Mouse (Mus musculus) frontal cortex, postnatal 14 days (tissue): ENCODE measurements at regions not wholly inside any gene's neighbourhood (a gene's known extent, or its start where the extent isn't known, plus 50 kb on each side); places are given as distances from the start of the nearest gene placed in this dataset.
A peak's percentile ranks its signal among the peaks of the same experiment; 100 is the strongest.

Experiments used
- DNase-seq, 2 experiments: peaks; one replicate each; pipeline ENCODE4 v3.0.0; 2022; ENCODE audit warnings: low spot score in 2 of 2

DNA sequence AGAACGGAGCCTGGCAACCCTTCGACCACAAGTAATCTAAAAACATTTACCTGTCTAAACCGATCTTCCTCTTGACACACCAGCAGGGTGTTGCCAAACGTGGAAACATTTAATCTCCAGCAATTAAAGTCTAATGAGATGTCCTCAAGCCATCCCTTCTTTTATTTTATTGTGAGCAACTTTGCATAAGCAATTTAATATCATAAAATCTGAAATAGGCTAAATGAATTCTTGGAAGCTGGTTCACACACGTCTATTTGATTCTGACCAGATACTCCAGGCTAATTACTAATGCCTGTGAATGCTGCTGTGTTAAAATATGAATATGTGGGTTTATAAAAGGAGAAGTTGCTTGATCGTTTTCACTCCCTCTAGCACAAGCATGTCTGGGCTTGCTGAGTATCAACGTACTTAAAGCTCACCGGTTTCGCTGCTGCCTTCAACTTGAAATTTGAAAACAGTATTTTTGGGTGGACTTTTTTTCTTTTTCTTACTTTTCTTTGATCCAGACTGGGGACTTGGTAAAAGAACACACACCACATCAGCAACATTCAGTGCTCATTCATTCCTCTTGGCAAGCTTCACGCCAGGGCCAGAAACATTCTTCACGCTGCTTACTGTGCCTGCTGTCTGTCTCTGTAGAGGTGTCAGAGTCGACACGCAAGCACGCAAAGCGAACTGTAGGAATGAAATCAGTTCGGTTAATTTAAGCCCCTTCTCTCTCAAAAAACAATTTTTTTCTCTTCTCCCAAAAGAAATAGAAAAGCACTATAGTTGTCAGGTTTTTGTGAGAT, 194.4 kb downstream of the Npr3 start:
- peak in 1 of 2 experiments; percentile 6 for DNase-seq

DNA sequence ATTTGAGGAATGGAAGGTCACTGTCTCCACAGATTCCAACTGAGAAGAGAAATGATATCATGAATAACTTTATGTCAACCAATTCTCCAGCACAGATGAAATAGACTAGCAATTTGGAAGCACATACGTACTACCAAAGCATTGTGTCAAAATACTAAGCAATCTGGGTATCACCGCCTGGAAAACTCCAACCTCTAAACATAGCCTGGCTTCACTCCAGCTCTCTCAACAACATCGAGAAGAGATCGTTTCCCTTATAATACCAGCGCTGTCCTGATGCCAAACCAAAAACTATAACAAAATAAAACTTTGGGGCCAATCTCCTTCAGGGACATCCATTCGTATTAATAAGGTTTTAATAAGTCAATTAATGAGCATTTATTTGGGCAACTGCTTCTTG, 205.8 kb downstream of the Npr3 start:
- DNase-seq: no peak

DNA sequence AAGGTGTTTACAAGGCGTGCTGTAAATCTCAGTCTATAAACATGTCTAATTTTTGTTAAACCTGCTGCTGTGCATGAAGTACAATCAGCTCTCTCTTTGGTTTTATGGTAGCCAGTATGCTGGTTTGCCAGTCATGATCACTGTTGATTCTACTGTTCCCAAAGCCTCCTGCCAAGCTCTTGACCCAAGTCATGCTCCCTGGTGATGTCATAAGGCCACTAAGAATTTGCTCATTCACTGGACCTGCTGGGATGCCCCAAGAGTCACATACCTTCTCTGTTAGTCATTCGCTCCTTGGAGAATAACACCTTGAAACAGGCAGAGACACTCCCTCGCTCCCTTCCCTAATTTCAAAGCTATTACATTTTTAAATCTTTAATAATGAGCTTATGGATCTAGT, 207.2 kb downstream of the Npr3 start:
- no peak for DNase-seq

DNA sequence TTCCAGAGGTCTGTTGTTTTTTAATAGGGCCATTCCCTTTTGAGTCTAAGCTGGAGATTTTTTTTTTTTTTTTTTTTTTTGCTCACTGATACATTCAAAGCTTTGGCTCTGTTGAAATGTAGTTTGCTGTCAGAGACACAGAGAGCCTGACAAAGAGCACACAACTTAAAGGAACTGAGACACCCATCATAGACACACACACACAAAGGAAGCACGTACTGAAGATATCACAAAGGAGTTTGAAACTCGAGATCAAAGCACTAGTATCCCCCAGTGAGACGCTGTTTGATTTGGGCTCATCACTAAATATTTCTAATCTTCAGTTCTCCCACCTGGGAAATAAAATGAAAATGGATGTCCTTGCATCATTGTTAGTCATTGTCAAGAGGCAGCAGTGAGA, 210.0 kb downstream of the Npr3 start:
- DNase-seq: no peak

DNA sequence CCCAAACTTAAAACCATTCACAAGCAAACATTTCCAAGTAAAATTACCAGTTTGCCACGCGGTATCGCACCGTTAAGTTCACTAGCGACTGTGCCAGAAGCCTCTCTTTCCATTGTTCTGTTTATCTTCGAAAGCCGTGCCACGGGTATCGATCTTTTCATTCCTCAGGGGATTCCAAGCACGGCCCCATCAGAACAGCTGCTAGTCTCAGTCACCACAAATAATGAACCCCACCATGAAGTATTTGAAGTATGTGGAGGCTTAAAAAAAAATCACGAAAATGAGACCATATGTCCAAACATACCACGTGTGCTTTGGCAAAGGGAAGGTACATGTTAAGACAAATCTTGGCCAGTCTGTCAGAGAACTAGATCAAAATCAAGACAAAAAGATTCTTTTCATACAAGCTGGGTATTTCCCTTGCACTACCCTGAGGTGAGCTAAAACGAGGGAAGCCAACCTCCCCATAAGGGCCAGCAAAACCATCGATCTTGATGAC, 213.3 kb downstream of the Npr3 start:
- DNase-seq: no peak

DNA sequence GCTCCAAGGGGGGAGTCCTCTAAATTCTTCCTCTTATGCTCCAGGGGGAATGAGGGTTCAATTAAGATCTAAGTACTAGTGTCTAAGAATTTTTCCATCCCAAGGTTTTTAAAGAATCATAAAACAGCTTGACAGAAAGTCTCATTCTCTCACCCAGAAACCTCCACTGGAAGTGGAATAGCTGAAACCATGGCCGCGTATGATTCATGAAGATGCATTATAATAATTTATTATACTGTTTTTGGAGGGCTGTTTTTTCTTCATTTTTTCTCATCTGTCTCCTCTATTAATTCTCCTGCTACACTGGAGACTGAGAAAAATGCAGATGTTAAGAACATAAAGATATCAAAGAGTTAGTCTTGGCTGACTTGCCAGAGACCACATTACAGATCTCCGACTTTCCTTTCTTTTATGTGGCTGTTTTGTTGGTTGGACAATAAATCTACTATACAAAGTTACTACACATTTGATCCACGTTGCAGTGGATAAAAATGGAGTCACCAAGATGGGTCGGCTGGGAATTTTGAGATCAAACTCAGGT, 242.2 kb downstream of the Npr3 start:
- no peak for DNase-seq

DNA sequence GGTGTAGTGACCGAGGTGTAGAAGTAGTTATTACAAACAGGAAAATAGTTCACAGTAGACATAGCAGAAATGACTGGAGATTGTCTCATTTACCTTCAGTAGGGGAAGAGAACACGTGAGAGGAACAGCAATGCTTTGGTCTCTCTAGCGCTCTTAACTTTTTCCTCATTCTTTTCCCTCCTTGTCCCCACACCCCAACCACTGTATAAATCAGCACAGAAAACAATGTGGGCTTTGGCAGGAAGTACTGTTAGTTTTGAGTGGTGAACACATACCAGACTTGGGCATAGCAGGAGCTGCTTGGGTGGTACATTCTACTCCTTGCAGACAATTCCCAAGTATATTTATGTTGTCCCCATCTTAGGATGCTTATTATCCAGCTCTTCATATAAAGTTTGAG, 251.9 kb downstream of the Npr3 start:
- no peak for DNase-seq

DNA sequence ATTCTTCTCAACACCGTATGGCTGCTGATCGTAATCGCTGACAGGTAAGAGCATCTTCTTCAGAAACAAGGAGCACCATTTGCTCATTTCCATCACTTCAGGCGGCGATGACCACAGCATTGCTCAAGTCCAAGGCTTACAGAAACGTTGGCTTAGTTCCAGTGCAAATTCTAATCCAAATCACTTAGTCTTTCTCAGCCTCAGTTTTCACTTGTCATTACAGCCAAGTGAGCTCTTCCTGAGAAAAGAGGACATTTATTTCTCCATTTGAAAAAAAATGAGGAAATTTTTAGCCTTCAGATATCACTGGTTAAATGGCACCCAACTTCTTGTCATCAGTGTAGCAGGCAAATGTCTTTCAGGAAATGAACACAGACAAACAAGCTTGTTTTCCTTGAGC, 246.8 kb upstream of the Tars start:
- DNase-seq: no peak

DNA sequence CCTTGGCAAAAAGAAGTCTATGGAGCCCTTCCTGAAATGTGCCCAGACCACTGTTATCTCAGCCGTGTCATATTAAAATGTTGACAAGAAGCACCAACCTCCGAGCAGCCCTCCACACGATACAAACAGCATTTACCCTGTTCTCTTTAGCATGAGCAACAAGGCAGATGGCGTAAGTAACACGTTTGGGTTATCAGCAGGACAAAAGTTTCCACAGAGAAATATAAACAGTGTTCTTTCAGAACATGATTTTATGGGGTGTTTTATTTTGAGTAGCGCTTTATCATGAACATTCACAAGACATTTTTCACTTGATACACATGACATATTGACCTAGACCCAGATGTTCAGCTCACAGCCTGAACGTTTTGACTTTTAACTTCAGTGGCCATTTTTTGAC, 245.3 kb upstream of the Tars start:
- no peak for DNase-seq

DNA sequence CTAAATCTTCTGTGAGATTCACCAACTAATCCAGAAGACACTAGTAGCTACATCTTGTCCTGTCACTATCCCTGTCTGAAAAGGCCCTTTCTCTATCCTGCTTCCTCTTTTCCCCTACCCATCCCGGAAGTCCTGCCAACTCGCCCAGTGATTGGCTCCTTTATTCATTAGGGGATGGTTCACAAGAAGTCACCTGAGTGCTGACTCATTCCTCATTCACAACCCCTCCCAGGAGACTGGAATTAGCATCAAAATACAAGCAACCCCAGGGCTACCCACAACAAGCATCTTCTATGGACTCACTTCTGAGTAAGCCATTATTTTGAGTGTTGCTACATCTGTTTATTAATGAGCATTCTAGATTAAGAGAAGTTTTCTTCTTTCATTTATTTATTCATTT, 231.2 kb upstream of the Tars start:
- no peak for DNase-seq

DNA sequence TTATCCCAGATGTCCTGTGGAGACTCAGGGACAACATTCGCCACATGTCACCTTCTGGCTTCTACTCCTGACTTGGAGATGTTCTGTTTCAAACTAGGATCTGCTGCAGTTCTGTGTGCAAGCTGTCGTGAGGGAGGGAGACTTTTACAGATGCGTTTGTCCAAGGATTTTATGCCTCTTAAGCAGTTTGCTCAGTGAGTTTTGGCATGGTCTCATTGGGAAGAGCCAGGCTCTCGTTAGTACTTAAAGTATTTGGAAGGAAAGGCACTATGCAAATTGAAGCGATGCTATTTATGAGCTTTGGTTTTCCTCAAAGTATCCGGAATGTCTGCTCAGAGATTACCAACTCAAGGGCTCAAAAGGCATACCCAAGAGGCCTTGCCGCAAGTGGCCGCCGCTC, 227.0 kb upstream of the Tars start:
- no peak for DNase-seq

DNA sequence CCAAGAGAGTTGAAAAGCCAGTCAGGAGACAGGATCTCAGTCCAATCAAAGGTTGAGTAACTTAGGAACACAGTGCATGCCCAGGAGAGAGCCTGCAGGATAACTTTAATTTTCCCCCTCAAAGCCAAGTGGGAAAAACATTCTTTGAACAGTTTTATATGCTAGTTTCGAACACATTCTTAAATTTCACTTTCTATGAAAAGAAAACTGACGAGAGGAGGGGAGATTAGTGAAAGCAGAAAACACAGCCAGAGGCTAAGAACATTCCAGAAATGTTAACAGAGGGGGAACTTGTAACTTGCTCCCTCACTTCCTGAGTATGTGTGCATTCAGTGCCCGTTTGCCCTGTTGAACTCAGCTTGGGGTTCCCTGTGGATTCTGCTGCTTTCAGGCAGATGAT, 213.0 kb upstream of the Tars start:
- DNase-seq: no peak

DNA sequence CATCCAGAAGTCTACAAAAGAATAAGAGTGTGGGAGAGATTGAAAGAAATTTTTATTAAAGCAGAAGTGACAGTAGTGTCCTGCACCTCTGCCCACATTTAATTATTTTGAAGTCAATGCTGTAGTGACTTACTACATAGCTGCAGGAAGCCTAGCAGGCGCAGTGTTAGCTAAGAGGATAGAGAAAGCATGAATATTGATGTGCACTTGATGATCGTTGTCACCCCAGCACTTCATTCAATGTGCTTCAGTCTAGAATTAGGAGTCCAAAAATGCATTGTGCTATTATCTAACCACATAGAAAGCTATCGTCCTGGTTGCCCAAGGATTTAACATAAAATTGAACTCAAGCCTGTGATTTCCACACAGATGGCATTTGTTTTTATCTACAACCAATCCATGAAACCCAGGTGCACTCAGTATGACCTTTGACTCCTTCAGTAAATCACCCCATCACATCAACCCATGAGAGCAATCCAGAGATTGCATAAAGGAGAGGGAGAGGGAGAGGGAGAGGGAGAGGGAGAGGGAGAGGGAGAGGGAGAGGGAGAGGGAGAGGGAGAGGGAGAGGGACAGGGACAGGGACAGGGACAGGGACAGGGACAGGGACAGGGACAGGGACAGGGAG, 210.7 kb upstream of the Tars start:
- no peak for DNase-seq

DNA sequence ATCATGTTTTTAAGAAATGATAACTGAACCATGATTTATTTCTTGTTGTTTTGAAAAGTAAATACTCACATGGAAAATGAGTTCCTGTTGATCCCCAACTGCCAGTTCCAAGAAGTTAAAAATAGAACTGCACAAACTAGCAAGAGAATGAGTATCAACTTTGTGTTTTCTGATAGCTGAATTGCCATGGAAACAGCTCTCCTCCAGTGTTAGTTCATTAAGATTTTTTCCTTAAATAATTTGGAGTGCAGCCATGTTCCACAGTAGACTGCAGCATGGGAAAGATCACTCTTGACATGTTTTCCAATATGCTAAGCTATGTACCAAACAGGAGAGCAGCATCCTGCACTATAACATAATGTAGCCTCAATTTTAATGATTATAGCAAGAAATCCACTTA, 208.0 kb upstream of the Tars start:
- no peak for DNase-seq

DNA sequence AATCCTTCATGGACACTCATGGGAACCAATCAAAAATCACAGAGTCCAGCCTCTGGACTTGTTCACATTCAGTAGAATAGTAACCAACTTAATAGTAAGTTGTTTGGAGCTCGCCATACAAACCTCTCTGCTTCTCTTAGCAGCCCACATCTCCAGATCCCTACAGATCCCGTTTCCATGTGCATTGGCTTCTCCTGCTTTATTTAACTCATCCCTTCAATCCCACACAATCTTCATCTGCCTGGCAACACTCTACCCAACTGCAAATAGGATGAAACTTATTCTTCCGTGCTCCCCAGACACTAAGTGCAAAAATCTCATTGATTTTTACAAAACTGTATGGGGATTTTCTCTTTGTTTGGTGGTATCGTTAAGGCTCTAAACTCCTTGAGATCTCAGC, 206.2 kb upstream of the Tars start:
- no peak for DNase-seq

DNA sequence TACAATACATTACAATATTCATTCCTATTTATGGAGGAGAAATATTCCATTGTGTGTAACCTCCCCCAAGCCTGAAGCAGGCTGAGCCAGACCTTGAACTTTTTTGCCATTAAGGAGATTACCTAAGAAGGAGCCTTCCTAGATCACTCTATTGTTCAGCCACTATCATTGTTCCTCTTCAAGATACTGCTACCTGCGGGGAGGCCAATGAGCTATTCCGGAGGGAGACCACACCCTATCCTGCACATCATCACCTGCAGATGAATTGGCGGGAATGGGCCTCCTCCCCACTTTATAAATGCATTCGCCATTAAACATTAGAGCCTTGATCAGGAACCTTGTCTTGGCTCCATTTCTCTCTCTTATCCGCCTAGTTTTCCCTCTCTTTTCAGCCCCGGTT, 197.6 kb upstream of the Tars start:
- no peak for DNase-seq

DNA sequence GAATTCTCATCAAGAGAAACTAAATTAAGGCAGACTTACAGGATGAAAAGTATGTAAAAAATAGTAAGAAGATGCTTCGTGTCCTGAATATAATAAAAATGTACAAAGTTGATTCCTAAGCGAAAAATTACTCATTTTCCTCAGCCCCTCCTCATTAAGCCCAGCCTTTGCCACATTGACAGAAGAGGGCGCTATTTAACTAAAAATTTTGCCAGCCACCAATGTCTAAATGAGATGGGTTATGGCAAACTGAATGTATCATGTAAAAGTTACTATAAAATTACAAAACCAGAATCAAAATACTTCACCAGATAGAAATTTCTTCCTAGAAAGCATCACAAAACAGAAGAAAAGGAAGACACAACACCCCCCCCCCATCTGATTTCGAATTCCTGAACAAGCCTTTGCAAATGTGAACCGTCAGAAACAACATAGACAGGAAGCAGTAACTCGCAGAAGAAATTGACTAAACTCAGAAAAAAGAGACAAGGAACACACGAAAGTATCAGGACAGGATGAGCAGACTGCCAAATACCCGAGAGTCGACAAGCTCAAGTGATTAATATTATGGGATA, 191.2 kb upstream of the Tars start:
- no peak for DNase-seq

DNA sequence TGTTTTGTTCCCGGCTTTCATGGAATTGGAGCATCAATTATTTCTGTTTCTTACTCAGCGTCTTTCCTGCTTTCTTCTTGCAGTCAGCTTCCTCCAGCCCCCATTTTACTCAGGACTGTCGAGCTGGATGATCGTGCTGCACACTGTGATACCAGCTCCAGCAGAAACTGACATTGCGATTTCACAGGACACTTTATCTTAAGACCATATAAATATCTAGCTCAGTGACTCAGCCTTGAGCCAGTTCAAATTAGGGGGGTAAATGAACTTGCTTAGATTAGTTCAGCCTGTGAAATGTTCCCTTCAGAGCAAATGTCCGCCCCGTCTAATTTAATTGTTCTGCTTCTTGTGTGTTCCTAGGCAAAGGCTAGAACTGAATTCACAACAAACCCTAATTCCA, 190.3 kb upstream of the Tars start:
- DNase-seq: no peak

DNA sequence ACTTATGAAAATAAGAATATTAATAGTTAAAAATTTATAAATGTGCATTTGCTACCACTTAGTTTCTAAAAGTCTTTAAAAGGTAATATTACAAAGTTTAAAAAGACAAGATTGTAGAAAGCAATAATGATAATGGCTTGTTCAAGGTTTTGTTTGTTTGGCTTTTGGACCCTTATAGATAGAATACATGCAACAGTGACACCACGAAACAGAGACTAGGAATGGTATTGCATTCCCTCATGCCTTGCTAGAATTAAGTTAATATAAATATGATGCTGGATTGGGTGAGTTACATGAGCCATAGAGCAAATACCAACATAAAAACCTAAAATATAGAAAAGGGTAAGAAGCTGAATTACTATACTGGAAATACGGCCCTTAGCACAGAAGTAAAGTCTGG, 186.9 kb upstream of the Tars start:
- no peak for DNase-seq

DNA sequence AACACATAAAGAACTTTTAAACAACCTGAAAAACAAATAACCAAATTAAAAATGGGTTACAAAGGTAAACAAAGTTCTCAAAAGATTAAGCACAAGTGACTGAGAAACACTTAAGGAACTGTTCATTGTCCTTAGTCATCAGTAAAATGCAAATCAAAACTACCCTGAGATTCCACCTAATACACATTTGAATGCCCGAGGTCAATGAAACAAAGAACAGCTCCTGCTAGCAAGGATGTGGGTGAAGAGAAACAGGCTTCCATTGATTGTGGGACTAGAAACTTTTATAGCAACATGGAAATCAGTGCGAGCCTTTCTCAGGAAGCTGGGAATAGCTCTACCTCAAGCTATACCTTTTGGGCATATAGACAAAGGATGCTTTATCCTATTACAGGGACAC, 184.7 kb upstream of the Tars start:
- DNase-seq: no peak

DNA sequence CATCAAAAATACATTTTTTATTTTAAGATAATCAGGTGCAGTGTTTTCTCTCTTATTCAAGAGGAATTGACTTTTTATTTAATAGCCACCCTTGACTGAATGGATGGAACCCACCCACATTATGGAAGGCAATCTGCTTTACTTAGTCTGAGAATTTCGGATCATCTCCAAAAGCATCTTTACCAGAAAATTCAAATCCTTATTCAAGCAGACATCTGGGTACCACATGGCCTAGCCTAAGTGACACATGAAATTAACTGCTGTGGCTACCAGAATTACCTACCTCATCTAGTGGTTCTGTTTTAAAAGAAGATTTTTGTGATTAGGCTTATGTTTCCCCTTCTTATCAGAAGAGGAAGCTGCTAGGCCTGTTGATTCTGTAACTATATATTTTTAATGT, 178.9 kb upstream of the Tars start:
- DNase-seq: no peak

DNA sequence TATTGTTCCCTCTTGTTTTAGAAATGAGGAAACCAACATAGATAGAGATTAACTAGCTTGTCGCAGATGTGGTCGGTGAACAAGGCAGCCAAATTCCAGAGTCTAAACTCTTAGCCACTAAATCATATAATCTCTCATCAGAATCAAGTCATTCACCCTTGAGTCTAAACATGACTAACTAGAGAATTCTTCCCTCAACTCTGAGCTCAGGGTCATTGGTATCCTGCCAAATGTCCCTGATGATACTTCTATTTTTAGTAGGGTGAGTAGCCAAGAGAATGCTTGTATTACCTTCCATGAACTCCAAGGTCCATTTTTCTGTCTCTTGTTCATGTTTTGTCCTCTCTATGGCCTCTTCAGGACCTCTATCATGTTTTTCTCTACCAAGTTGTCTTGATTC, 174.9 kb upstream of the Tars start:
- no peak for DNase-seq

DNA sequence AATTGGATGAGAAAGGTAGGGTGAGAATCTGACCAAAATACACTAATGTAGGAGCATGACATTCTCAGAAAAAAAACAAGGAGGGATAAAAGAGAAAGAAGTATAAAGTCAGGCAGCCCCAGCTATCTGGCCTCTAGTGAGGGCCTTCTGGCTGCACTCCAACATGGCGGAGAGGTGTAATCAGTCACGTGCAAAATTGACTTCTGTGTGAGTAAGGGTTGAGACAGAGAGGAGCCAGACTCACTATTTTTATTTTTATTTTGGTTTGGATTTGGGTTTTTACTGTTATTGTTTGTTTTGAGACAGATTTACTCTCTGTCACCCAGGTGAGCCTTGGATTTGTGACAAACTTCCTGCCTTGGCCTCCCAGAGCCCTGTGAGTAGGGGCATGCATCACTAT, 174.0 kb upstream of the Tars start:
- DNase-seq: no peak
